Comparison of ENCODE assay signal across 23 mouse cellular contexts in the genomic region with DNA sequence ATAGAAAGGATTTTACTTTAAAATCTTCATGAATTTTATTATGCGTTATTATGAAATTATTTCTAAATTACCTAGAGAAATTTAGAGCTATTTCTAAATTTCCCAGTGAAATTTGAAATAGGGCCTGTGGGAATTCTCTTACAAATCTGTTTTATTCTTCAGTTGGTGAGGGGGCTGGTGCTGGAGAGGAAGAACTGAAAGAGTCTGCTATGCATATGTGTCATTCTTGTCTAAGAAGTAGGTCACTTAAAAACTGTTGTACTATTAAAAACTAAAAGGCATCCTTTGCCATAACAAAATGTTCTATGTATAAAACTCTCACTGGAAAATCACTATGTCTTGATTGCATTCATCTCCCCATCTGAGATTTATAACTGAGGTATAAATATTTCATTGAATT.
DNase-seq lines count a peak whose midpoint lies in the region; ATAC-seq and TF ChIP-seq lines count a peak whose summit lies in the region.
"Had no signal": no experiment of that assay in that cellular context is flagged by ENCODE, and none has a peak within 500 bp of the region (broad histone marks: within the 10 kb centered on the region; RNA-seq: fewer than 3 reads in every experiment).

No protein-coding gene starts in this region.

- no peak overlapping the region for H3K4me3 ChIP-seq in heart, adult 2 months

- intact Hi-C loops in heart, adult 2 months (cut with DNase I), result no loop called here

- no peak overlapping the region for H3K9ac ChIP-seq in heart, adult 2 months (ENCODE audit: low read depth, low read length)

- no peaks in the 10 kb centered on the region for H3K4me1 ChIP-seq in heart, adult 2 months (ENCODE audit: control insufficient read depth, insufficient read depth, low read length)

- TF ChIP-seq POLR2A in heart, adult 2 months (IDR thresholded peaks at IDR 0.05; ENCODE audit: insufficient read depth, low read depth, low read length), result no peak

- no peaks in the 10 kb centered on the region for H3K27me3 ChIP-seq in heart, adult 2 months (ENCODE audit: control insufficient read depth, insufficient read depth, low read length)
- H3K27me3 ChIP-seq: CH12.LX, Patski had no signal

- DNase-seq in frontal cortex, postnatal 10 days (ENCODE audit: low spot score in 2 of 2), result no peak
- DNase-seq in left cerebral cortex, adult 11 months (ENCODE audit: low spot score), result peak; percentile 4
- no peak for DNase-seq in left cerebral cortex, adult 18-20 months (ENCODE audit: low spot score in 2 of 2)
- peak; percentile 44 for DNase-seq in brain, adult 2 months (ENCODE audit: low read depth, low spot score)
- peak; percentile 21 for DNase-seq in telencephalon, adult 2 months (ENCODE audit: low read depth, low spot score)
- no peak for DNase-seq in heart, adult 2 months
- no peak for DNase-seq in B cell, adult 2 months
- DNase-seq: adrenal gland, adult 2 months; adrenal gland, adult 8-10 months; adrenal gland, postnatal 10 days; adrenal gland, postnatal 14 days; adrenal gland, postnatal 25 days; adrenal gland, postnatal 36 days; cerebellum, adult 11 months; cerebellum, adult 11-12 months; cerebellum, adult 18-20 months; cerebellum, adult 2 months had no signal

- 90% methylated on average over 1 of the region's 1 CpGs for WGBS in heart, adult 2 months

- H3K36me3 ChIP-seq in heart, adult 2 months (ENCODE audit: control insufficient read depth, insufficient read depth, low read length), result no peaks in the 10 kb centered on the region
- H3K36me3 ChIP-seq: G1E had no signal

- no peak for TF ChIP-seq EP300 in heart, adult 2 months (IDR thresholded peaks at IDR 0.05; ENCODE audit: insufficient read depth, low read depth, low read length)

- H3K27ac ChIP-seq in heart, adult 2 months, result no peak overlapping the region

- peak; percentile 95 for ATAC-seq in frontal cortex, adult (ENCODE audit: low TSS enrichment)
- ATAC-seq: activated CD4-positive, CD25-positive, alpha-beta regulatory T cell, adult 4 months; CD4-positive, CD25-positive, alpha-beta regulatory T cell, adult 4 months; Patski had no signal

- TF ChIP-seq CTCF in heart, adult 2 months (IDR thresholded peaks at IDR 0.05), result no peak

- H3K79me2 ChIP-seq in heart, adult 2 months (replicated peaks; ENCODE audit: control insufficient read depth, insufficient read depth, low read length), result no peaks in the 10 kb centered on the region

Comparison
In these comparisons a context has a peak if more than half of its experiments do, and no peak if none do; other contexts are left out.
1. DNase-seq: peak in left cerebral cortex, adult 11 months (single experiment), brain, adult 2 months (single experiment) and telencephalon, adult 2 months (single experiment); none in frontal cortex, postnatal 10 days (0 of 2), left cerebral cortex, adult 18-20 months (0 of 2), heart, adult 2 months (0 of 2) and B cell, adult 2 months (0 of 2).